Mouse (Mus musculus) CH12.LX (cell line): ENCODE measurements around the gene Slc7a14. TPM values are rescaled to one million over a fixed set of nuclear protein-coding genes. Genes with fewer than 3 reads are reported as not detected.
"Not testable (repeated sequence)": the region's sequence is repeated elsewhere in the genome, so short reads cannot be mapped to it uniquely, and the experiment has no call there.

ENCODE experiments used
- DNase-seq: peaks from one replicate; pipeline ENCODE4 v3.0.0-alpha.2; 2013; ENCODE audit errors: extremely low read depth
- H3K27ac ChIP-seq: 2 replicates; pipeline ENCODE4 v1.5.1; 2012; ENCODE audit warnings: low read depth, mild to moderate bottlenecking, control low read depth, moderate library complexity; ENCODE audit not compliant: insufficient read depth
- H3K27me3 ChIP-seq: replicated peaks from 2 replicates; pipeline ENCODE3; 2012; ENCODE audit warnings: inconsistent platforms
- H3K36me3 ChIP-seq, 2 experiments: replicated peaks in 1 of 2; 2 replicates each; pipeline versions ENCODE3 to v1.6.1; 2012; ENCODE audit warnings: inconsistent platforms in 1 of 2, low read length in 1 of 2, mild to moderate bottlenecking in 1 of 2, mixed read lengths in 1 of 2, moderate library complexity in 1 of 2; ENCODE audit not compliant: control insufficient read depth in 1 of 2, insufficient read depth in 1 of 2
- H3K4me1 ChIP-seq, 2 experiments: 2 replicates each; pipeline ENCODE4 v1.6.1; 2012; ENCODE audit warnings: inconsistent platforms in 1 of 2, moderate library complexity in 1 of 2; ENCODE audit not compliant: insufficient read depth in 2 of 2, control insufficient read depth in 1 of 2
- H3K4me2 ChIP-seq: 2 replicates; pipeline ENCODE4 v1.6.1; 2012; ENCODE audit warnings: low read depth, mild to moderate bottlenecking, control low read depth; ENCODE audit not compliant: poor library complexity, insufficient read depth, severe bottlenecking
- H3K4me3 ChIP-seq, 3 experiments: fragments of 150-350 bp in 1 of 3; sonication (generic) in 1 of 3; replicated peaks in 1 of 3; 2 replicates each; pipeline versions ENCODE3 to v1.5.1; 2011 to 2012; ENCODE audit warnings: low read depth in 2 of 3, low read length in 2 of 3, mild to moderate bottlenecking in 2 of 3, moderate library complexity in 2 of 3, control low read depth in 1 of 3, improper control_type of control experiment in 1 of 3, inconsistent platforms in 1 of 3, mixed read lengths in 1 of 3; ENCODE audit not compliant: poor library complexity in 1 of 3
- H3K79me2 ChIP-seq: replicated peaks from 2 replicates; pipeline ENCODE4 v1.6.1; 2012; ENCODE audit warnings: mild to moderate bottlenecking, moderate library complexity; ENCODE audit not compliant: control insufficient read depth, poor library complexity, insufficient read depth, severe bottlenecking; ENCODE audit errors: extremely low read depth
- H3K9ac ChIP-seq: 2 replicates; pipeline ENCODE4 v1.6.1; 2012; ENCODE audit warnings: low read depth, mild to moderate bottlenecking, control low read depth, moderate library complexity; ENCODE audit not compliant: insufficient read depth
- H3K9me3 ChIP-seq: replicated peaks from 2 replicates; pipeline ENCODE3; 2012; ENCODE audit warnings: low read length, inconsistent platforms, mixed read lengths
- CHD1 ChIP-seq: IDR thresholded peaks from 2 replicates; pipeline ENCODE4 v1.6.1; 2012; ENCODE audit warnings: low read depth, low read length, improper control_type of control experiment, inconsistent platforms
- CHD2 ChIP-seq: IDR thresholded peaks from 2 replicates; pipeline ENCODE4 v1.6.1; 2011; ENCODE audit warnings: low read length, improper control_type of control experiment
- CTCF ChIP-seq, 2 experiments: IDR thresholded peaks in 1 of 2; conservative IDR thresholded peaks in 1 of 2; 2 replicates each; pipeline ENCODE4 v1.5.1; 2011 to 2012; ENCODE audit warnings: low read depth in 2 of 2, low read length in 2 of 2, improper control_type of control experiment in 1 of 2, inconsistent platforms in 1 of 2, mild to moderate bottlenecking in 1 of 2, moderate library complexity in 1 of 2
- E2F4 ChIP-seq: IDR thresholded peaks from 2 replicates; pipeline ENCODE4 v1.6.1; 2011; ENCODE audit warnings: low read depth, low read length, improper control_type of control experiment; ENCODE audit not compliant: insufficient replicate concordance
- ELF1 ChIP-seq: IDR thresholded peaks from 2 replicates; pipeline ENCODE4 v1.6.1; 2014; ENCODE audit warnings: low read depth, mild to moderate bottlenecking, inconsistent platforms, low read length, improper control_type of control experiment
- ETS1 ChIP-seq: conservative IDR thresholded peaks from 2 replicates; pipeline ENCODE4 v1.6.1; 2012; ENCODE audit warnings: low read depth, mild to moderate bottlenecking, inconsistent platforms, low read length, improper control_type of control experiment, moderate library complexity
- GABPA ChIP-seq: IDR thresholded peaks from 2 replicates; pipeline ENCODE4 v1.6.1; 2012; ENCODE audit warnings: low read depth, low read length, improper control_type of control experiment, inconsistent platforms; ENCODE audit not compliant: insufficient replicate concordance
- HCFC1 ChIP-seq: IDR thresholded peaks from 2 replicates; pipeline ENCODE4 v1.6.1; 2012; ENCODE audit warnings: low read depth, mild to moderate bottlenecking, inconsistent platforms, low read length, improper control_type of control experiment
- IRF4 ChIP-seq: IDR thresholded peaks from 2 replicates; pipeline ENCODE4 v1.6.1; 2014; ENCODE audit warnings: low read depth, mild to moderate bottlenecking, inconsistent platforms, low read length, improper control_type of control experiment
- JUN ChIP-seq: IDR thresholded peaks from 2 replicates; pipeline ENCODE4 v1.6.1; 2011; ENCODE audit warnings: low read depth, mild to moderate bottlenecking, low read length, improper control_type of control experiment, moderate library complexity; ENCODE audit not compliant: insufficient read depth
- KAT2A ChIP-seq: IDR thresholded peaks from 2 replicates; pipeline ENCODE4 v1.6.1; 2012; ENCODE audit warnings: low read length, improper control_type of control experiment, inconsistent platforms; ENCODE audit not compliant: insufficient replicate concordance
- MYC ChIP-seq: IDR thresholded peaks from 2 replicates; pipeline ENCODE4 v1.6.1; 2011; ENCODE audit warnings: low read depth, mild to moderate bottlenecking, improper control_type of control experiment, low read length
- NELFE ChIP-seq: IDR thresholded peaks from 2 replicates; pipeline ENCODE4 v1.6.1; 2011; ENCODE audit warnings: low read depth, low read length, improper control_type of control experiment
- NRF1 ChIP-seq: IDR thresholded peaks from 2 replicates; pipeline ENCODE4 v1.6.1; 2014; ENCODE audit warnings: low read depth, mild to moderate bottlenecking, inconsistent platforms, low read length, improper control_type of control experiment, moderate library complexity
- PAX5 ChIP-seq: IDR thresholded peaks from 2 replicates; pipeline ENCODE4 v1.6.1; 2012; ENCODE audit warnings: low read length, inconsistent platforms, mixed read lengths
- POLR2A ChIP-seq: IDR thresholded peaks from 2 replicates; pipeline ENCODE4 v1.6.1; 2011; ENCODE audit warnings: low read depth, mild to moderate bottlenecking, improper control_type of control experiment, low read length
- RAD21 ChIP-seq: IDR thresholded peaks from 2 replicates; pipeline ENCODE4 v1.6.1; 2011; ENCODE audit warnings: low read depth, mild to moderate bottlenecking, low read length, improper control_type of control experiment, moderate library complexity
- SIN3A ChIP-seq: IDR thresholded peaks from 2 replicates; pipeline ENCODE4 v1.6.1; 2012; ENCODE audit warnings: low read length, improper control_type of control experiment, inconsistent platforms
- SMC3 ChIP-seq: IDR thresholded peaks from 2 replicates; pipeline ENCODE4 v1.6.1; 2011; ENCODE audit warnings: low read depth, low read length, improper control_type of control experiment
- UBTF ChIP-seq: IDR thresholded peaks from 2 replicates; pipeline ENCODE4 v1.6.1; 2012; ENCODE audit warnings: low read depth, mild to moderate bottlenecking, inconsistent platforms, low read length, improper control_type of control experiment, moderate library complexity
- USF1 ChIP-seq: IDR thresholded peaks from 2 replicates; pipeline ENCODE4 v1.6.1; 2014; ENCODE audit warnings: low read depth, mild to moderate bottlenecking, inconsistent platforms, low read length, improper control_type of control experiment
- USF2 ChIP-seq: conservative IDR thresholded peaks from 2 replicates; pipeline ENCODE4 v1.6.1; 2011; ENCODE audit warnings: low read depth, low read length, improper control_type of control experiment
- ZC3H11A ChIP-seq: IDR thresholded peaks from 2 replicates; pipeline ENCODE4 v1.6.1; 2012; ENCODE audit warnings: low read depth, mild to moderate bottlenecking, inconsistent platforms, low read length, improper control_type of control experiment
- ZKSCAN1 ChIP-seq: IDR thresholded peaks from 2 replicates; pipeline ENCODE4 v1.6.1; 2012; ENCODE audit warnings: low read depth, inconsistent platforms, low read length, improper control_type of control experiment, borderline replicate concordance
- ZMIZ1 ChIP-seq: IDR thresholded peaks from 2 replicates; pipeline ENCODE4 v1.6.1; 2012; ENCODE audit warnings: low read depth, mild to moderate bottlenecking, inconsistent platforms, low read length, improper control_type of control experiment
- ZNF384 ChIP-seq: IDR thresholded peaks from 2 replicates; pipeline ENCODE4 v1.6.1; 2012; ENCODE audit warnings: low read depth, low read length, improper control_type of control experiment, inconsistent platforms
- dilution Hi-C: fragments of 300-500 bp; cut with MboI; formaldehyde crosslinking; loops from 2 replicates; pipeline ENCODE4 v1.14.3; 2020; ENCODE audit warnings: low sequenced_read_pairs; ENCODE audit not compliant: extremely low pct_unique_long_range_greater_than_20kb, extremely low pct_ligation_motif_present
- in situ Hi-C: fragments of 300-500 bp; cut with MboI; formaldehyde crosslinking; loops from 3 replicates; pipeline ENCODE4 v1.14.3; 2019; ENCODE audit warnings: low sequenced_read_pairs, low pct_ligation_motif_present, low pct_unique_long_range_greater_than_20kb, mixed read lengths
- polyA plus RNA-seq: library from polyadenylated mRNA; unstranded; fragments of >175 nt; gene quantifications from 2 replicates; pipeline ENCODE4 v1.2.1, GENCODE M21; 2012; ENCODE audit warnings: low read depth; ENCODE audit not compliant: insufficient read length
- total RNA-seq, 2 experiments: library from RNA; depleted of rRNA; stranded (reverse); fragments of 300-350 nt in 1 of 2; fragments of >200 nt in 1 of 2; gene quantifications; 2 replicates each; pipeline ENCODE4 v1.2.3; 2012 to 2014

The Slc7a14 gene
- total and polyA plus RNA-seq, 3 experiments = not detected

GRCm38 (mm10) chr3:31281116-31281515 lies 29.1 kb downstream of the Slc7a14 start:
- in situ Hi-C loops = no loop called here
- Histone ChIP-seq H3K9me3 (no peaks in the 10 kb centered on the region), H3K36me3 (no peaks in the 10 kb centered on the region), H3K4me2 (no peak overlapping the region), H3K27ac (no peak overlapping the region), H3K9ac (no peak overlapping the region), H3K4me1 (peaks cover 0 to 15% of the 10 kb centered on the region in 2 experiments; a peak in 2 of 4 replicates), H3K4me3 (no peak overlapping the region), H3K27me3 (no peaks in the 10 kb centered on the region), H3K79me2 (no peaks in the 10 kb centered on the region)
- dilution Hi-C loops = no loop called here
- TF ChIP-seq CHD1 (no peak), CHD2 (no peak), POLR2A (no peak), JUN (no peak), HCFC1 (no peak), USF1 (no peak), PAX5 (no peak), CTCF (conservative IDR thresholded peaks at IDR 0.05 in 1 of 2, IDR thresholded peaks at IDR 0.05 in 1 of 2; ENCODE audit: low read depth in 2 of 2, low read length in 2 of 2) (no peak), NELFE (no peak), MYC (no peak), ZNF384 (no peak), IRF4 (no peak), SIN3A (no peak), RAD21 (no peak), GABPA (no peak), NRF1 (no peak)
- DNase-seq = no peak

GRCm38 (mm10) chr3:31274875-31275274 lies 35.3 kb downstream of the Slc7a14 start:
- in situ Hi-C loops = no loop called here
- Histone ChIP-seq H3K4me1 (peaks cover 0 to 10% of the 10 kb centered on the region in 2 experiments; a peak in 3 of 4 replicates), H3K9me3 (no peaks in the 10 kb centered on the region), H3K27ac (no peak overlapping the region), H3K4me3 (no peak overlapping the region), H3K36me3 (no peaks in the 10 kb centered on the region), H3K79me2 (no peaks in the 10 kb centered on the region), H3K4me2 (no peak overlapping the region), H3K9ac (no peak overlapping the region), H3K27me3 (no peaks in the 10 kb centered on the region)
- DNase-seq = no peak
- dilution Hi-C loops = no loop called here
- TF ChIP-seq E2F4 (no peak), CHD2 (no peak), POLR2A (no peak), USF2 (no peak), KAT2A (no peak), NRF1 (no peak), ZMIZ1 (no peak), NELFE (no peak), IRF4 (no peak), ZKSCAN1 (no peak), CHD1 (no peak), ELF1 (no peak), ZC3H11A (no peak), SMC3 (no peak), UBTF (no peak), ETS1 (no peak)

GRCm38 (mm10) chr3:31273247-31273646 lies 36.9 kb downstream of the Slc7a14 start:
- in situ Hi-C loops, dilution Hi-C loops: not testable (repeated sequence)

More at GRCm38 (mm10) chr3:31273247-31273646, 36.9 kb downstream of the Slc7a14 start:
- not testable (repeated sequence) for H3K4me3 ChIP-seq, H3K4me1 ChIP-seq, H3K27ac ChIP-seq, H3K9ac ChIP-seq, H3K9me3 ChIP-seq, H3K4me2 ChIP-seq, H3K79me2 ChIP-seq, H3K36me3 ChIP-seq, H3K27me3 ChIP-seq, DNase-seq
